Mouse (Mus musculus): ENCODE data around the gene D630045J12Rik. TPM values are rescaled to one million over a fixed set of nuclear protein-coding genes. Genes with fewer than 3 reads are reported as not detected.

The D630045J12Rik gene
- polyA plus RNA-seq, 2 experiments = 0.10 to 0.31 TPM

DNA sequence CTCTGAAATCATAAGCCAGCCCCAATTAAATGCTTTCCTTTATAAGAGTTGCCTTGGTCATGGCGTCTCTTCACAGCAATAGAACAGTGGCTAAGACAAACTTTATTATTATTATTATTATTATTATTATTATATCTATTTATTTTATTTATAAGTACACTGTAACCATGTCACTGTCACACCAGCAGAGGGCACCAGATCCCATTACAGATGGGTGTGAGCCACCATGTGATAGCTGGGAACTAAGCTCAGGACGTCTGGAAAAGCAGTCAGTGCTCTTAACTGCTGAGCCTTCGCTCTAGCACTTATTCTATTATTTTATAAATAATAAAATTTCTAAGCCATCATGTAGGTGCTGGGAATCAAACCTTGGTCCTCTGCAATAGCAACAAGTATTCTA is 39.9 kb upstream of the D630045J12Rik start:
- no peak for ATAC-seq (ENCODE audit: insufficient read depth)
- Histone ChIP-seq H3K4me1 (replicated peaks; ENCODE audit: control insufficient read depth in 2 of 2, insufficient read depth in 2 of 2, low read length in 1 of 2) (peaks cover 0 to 8% of the 10 kb centered on the region in 2 experiments; a peak in 2 of 4 replicates), H3K27me3 (ENCODE audit: control insufficient read depth, insufficient read depth, low read length) (no peaks in the 10 kb centered on the region), H3K36me3 (replicated peaks; ENCODE audit: control insufficient read depth, insufficient read depth, low read depth) (peaks cover 8% of the 10 kb centered on the region), H3K4me3 (ENCODE audit: insufficient read depth in 1 of 2, low read depth in 2 of 2, low read length in 2 of 2) (no peak overlapping the region), H3K4me2 (ENCODE audit: low read depth) (no peak overlapping the region), H3K27ac (no peak overlapping the region), H3K9me3 (ENCODE audit: control insufficient read depth, low read length) (no peaks in the 10 kb centered on the region), H3K9ac (replicated peaks) (no peak overlapping the region)
- DNase-seq (ENCODE audit: low read depth in 3 of 3, low spot score in 3 of 3) = no peak
- 63% methylated on average over 3 of the region's 3 CpGs for WGBS (ENCODE audit: insufficient replicate concordance)
- TF ChIP-seq EP300 (IDR thresholded peaks at IDR 0.05; ENCODE audit: low read depth) = no peak
- peak; percentile 42 for TF ChIP-seq CTCF (IDR thresholded peaks at IDR 0.05; ENCODE audit: low read depth)

DNA sequence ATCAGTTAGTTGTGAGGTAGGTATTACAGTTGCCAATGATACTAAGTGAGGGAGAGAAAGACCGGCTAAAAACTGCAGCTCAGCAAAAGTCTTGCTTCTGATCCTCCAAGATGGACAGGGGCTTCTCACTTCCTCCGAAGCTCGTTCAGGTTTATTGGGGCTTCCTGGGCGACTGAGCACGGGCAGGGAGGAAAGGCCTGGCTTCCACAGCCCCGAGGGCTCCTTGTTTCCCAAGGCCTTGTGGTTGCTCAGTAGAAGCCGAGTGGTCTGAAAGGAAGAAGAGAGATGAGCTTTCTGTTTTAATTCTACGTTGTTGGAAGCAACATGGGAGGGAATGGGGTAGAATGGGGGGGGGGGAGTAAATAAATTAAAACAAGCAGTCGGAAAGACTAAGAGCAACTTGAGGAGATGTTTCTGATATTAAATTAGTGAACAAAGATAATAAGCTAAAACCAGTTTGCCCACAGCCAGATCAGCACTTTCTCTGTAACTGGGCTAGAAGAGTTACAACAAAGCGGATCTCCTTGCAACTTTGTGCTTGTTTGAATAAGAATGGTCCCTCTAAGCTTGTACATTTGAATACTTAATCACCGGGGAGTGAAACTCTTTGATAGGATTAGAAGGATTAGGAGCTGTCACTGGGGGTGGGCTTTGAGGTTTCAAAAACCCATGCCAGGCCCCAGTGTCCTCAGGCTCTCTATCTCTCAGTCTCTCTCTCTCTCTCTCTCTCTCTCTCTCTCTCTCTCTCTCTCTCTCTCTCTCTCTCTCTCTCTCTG is 39.2 kb upstream of the D630045J12Rik start:
- ATAC-seq (ENCODE audit: insufficient read depth) (no peak), DNase-seq (ENCODE audit: low read depth in 3 of 3, low spot score in 3 of 3) (no peak)
- H3K36me3 ChIP-seq (replicated peaks; ENCODE audit: control insufficient read depth, insufficient read depth, low read depth) = peaks cover 8% of the 10 kb centered on the region
- H3K27me3 ChIP-seq (ENCODE audit: control insufficient read depth, insufficient read depth, low read length) = no peaks in the 10 kb centered on the region
- no peak overlapping the region for H3K4me3 ChIP-seq (ENCODE audit: insufficient read depth in 1 of 2, low read depth in 2 of 2, low read length in 2 of 2)
- no peaks in the 10 kb centered on the region for H3K9me3 ChIP-seq (ENCODE audit: control insufficient read depth, low read length)
- WGBS (ENCODE audit: insufficient replicate concordance) = 75% methylated on average over 11 of the region's 11 CpGs
- no peak overlapping the region for H3K9ac ChIP-seq (replicated peaks)
- TF ChIP-seq CTCF (IDR thresholded peaks at IDR 0.05; ENCODE audit: low read depth) = no peak
- no peak for TF ChIP-seq EP300 (IDR thresholded peaks at IDR 0.05; ENCODE audit: low read depth)
- no peak overlapping the region for H3K4me2 ChIP-seq (ENCODE audit: low read depth)
- H3K4me1 ChIP-seq (replicated peaks; ENCODE audit: control insufficient read depth in 2 of 2, insufficient read depth in 2 of 2, low read length in 1 of 2) = peaks cover 0 to 5% of the 10 kb centered on the region in 2 experiments; a peak in 2 of 4 replicates
- no peak overlapping the region for H3K27ac ChIP-seq

DNA sequence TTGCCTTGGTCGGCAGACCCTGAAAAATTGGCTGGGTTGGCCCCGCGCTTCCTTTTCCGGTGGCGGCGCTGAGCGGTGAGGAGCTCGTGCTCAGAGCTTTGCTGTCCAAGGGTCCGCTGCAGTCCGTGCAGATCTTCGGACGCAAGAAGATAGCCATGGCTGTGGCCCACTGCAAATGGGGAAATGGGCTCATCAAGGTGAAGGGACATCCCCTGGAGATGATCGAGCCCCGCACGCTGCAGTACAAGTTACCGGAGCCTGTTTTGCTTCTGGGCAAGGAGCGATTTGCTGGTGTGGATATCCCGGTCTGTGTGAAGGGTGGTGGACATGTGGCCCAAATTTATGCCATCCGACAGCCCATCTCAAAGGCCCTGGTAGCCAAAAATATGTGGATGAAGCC is 30.6 kb upstream of the D630045J12Rik start:
- Histone ChIP-seq H3K27ac (no peak overlapping the region), H3K36me3 (replicated peaks; ENCODE audit: control insufficient read depth, insufficient read depth, low read depth) (no peaks in the 10 kb centered on the region; the same call in 1 of the 2 replicates), H3K4me3 (ENCODE audit: insufficient read depth in 1 of 2, low read depth in 2 of 2, low read length in 2 of 2) (no peak overlapping the region), H3K4me2 (ENCODE audit: low read depth) (no peak overlapping the region), H3K4me1 (replicated peaks; ENCODE audit: control insufficient read depth in 2 of 2, insufficient read depth in 2 of 2, low read length in 1 of 2) (no peaks in the 10 kb centered on the region), H3K9ac (replicated peaks) (no peak overlapping the region), H3K9me3 (ENCODE audit: control insufficient read depth, low read length) (no peaks in the 10 kb centered on the region), H3K27me3 (ENCODE audit: control insufficient read depth, insufficient read depth, low read length) (no peaks in the 10 kb centered on the region)
- ATAC-seq (ENCODE audit: insufficient read depth) = no peak
- no peak for DNase-seq (ENCODE audit: low read depth in 3 of 3, low spot score in 3 of 3)
- WGBS (ENCODE audit: insufficient replicate concordance) = 89% methylated on average over 19 of the region's 19 CpGs
- TF ChIP-seq CTCF (IDR thresholded peaks at IDR 0.05; ENCODE audit: low read depth) (no peak), EP300 (IDR thresholded peaks at IDR 0.05; ENCODE audit: low read depth) (no peak)

DNA sequence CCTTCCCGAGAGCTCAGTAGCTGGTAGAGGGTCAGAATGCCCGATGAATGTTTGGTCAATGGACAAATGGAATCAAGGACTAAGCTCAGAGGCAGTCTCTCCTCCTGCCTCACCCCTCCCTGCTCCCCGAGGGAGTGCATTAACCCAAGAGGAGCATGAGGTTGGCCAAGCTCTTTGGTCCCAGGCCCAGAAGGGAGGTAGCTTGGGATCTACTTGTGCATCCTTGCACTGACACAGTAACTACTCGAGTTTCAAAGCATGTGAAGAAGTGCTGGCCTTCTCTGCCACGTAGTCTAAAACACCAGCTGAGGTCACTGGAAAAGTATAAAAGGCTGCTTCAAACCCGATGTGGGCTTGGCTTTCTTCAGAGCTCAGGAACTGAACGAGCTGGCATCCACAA is 10.7 kb upstream of the D630045J12Rik start:
- Histone ChIP-seq H3K4me1 (replicated peaks; ENCODE audit: control insufficient read depth in 2 of 2, insufficient read depth in 2 of 2, low read length in 1 of 2) (no peaks in the 10 kb centered on the region), H3K9me3 (ENCODE audit: control insufficient read depth, low read length) (no peaks in the 10 kb centered on the region), H3K4me2 (ENCODE audit: low read depth) (no peak overlapping the region), H3K4me3 (ENCODE audit: insufficient read depth in 1 of 2, low read depth in 2 of 2, low read length in 2 of 2) (no peak overlapping the region), H3K36me3 (replicated peaks; ENCODE audit: control insufficient read depth, insufficient read depth, low read depth) (no peaks in the 10 kb centered on the region), H3K9ac (replicated peaks) (no peak overlapping the region), H3K27ac (no peak overlapping the region), H3K27me3 (ENCODE audit: control insufficient read depth, insufficient read depth, low read length) (no peaks in the 10 kb centered on the region)
- TF ChIP-seq CTCF (IDR thresholded peaks at IDR 0.05; ENCODE audit: low read depth) = no peak
- TF ChIP-seq EP300 (IDR thresholded peaks at IDR 0.05; ENCODE audit: low read depth) = no peak
- DNase-seq (ENCODE audit: low read depth in 3 of 3, low spot score in 3 of 3) = no peak
- no peak for ATAC-seq (ENCODE audit: insufficient read depth)
- WGBS (ENCODE audit: insufficient replicate concordance) = 54% methylated on average over 7 of the region's 7 CpGs

DNA sequence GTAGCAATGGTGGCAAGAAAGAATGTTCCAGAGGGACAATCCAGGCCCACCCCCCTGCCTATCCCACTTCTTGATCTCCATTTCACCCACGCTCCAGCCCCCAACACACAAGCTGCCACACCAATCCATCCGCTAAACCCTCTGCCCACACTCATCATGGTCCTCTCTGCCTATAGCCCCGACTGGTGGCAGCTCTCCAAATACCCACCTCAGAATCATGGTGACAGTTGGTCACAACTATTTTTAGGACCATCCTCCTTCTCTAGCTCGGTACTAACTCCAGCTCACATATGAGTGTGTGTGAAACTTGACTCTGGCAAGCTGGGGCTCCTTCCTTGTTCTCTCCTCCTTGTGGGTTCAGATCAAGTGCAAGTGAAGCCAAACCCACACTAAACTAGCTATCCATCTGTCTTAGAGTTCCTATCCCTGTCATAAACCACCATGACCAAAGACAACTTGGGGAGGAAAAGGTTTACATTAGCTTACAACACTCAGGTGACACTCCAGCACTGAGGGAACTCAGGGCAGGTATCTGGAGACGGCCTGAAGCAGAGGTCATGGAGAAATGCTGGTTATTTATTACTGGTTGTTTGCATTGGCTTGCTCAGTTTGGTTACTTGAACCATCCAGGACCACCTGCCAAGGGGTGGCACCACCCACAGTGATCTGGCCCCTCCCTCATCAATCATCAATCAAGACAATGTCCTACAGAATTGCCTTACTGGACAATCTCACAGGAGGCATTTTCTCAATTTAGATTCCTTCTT is 9.8 kb upstream of the D630045J12Rik start:
- ATAC-seq (ENCODE audit: insufficient read depth) = no peak

More for the DNA sequence above, 9.8 kb upstream of the D630045J12Rik start:
- H3K9me3 ChIP-seq (ENCODE audit: control insufficient read depth, low read length) = no peaks in the 10 kb centered on the region
- no peaks in the 10 kb centered on the region for H3K27me3 ChIP-seq (ENCODE audit: control insufficient read depth, insufficient read depth, low read length)
- no peaks in the 10 kb centered on the region for H3K4me1 ChIP-seq (replicated peaks; ENCODE audit: control insufficient read depth in 2 of 2, insufficient read depth in 2 of 2, low read length in 1 of 2)
- H3K4me3 ChIP-seq (ENCODE audit: insufficient read depth in 1 of 2, low read depth in 2 of 2, low read length in 2 of 2) = no peak overlapping the region
- no peak overlapping the region for H3K27ac ChIP-seq
- no peak overlapping the region for H3K9ac ChIP-seq (replicated peaks)
- 37% methylated on average over 5 of the region's 5 CpGs for WGBS (ENCODE audit: insufficient replicate concordance)
- no peak for TF ChIP-seq EP300 (IDR thresholded peaks at IDR 0.05; ENCODE audit: low read depth)
- TF ChIP-seq CTCF (IDR thresholded peaks at IDR 0.05; ENCODE audit: low read depth) = no peak
- no peak overlapping the region for H3K4me2 ChIP-seq (ENCODE audit: low read depth)
- no peaks in the 10 kb centered on the region for H3K36me3 ChIP-seq (replicated peaks; ENCODE audit: control insufficient read depth, insufficient read depth, low read depth)
- no peak for DNase-seq (ENCODE audit: low read depth in 3 of 3, low spot score in 3 of 3)
